Mouse (Mus musculus) gastrocnemius, postnatal 25 days (tissue): ENCODE results near the gene Kdm4b. TPM values are rescaled to one million over a fixed set of nuclear protein-coding genes. Genes with fewer than 3 reads are reported as not detected.
A peak's percentile ranks its signal among the peaks of the same experiment; 100 is the strongest.

Experiments used
- DNase-seq: peaks from one replicate; pipeline ENCODE4 v3.0.0; 2022
- total RNA-seq, 2 experiments: library from RNA; stranded (reverse); gene quantifications; 1 replicate in 1 of 2; 2 replicates in 1 of 2; pipeline ENCODE4 v1.2.3; 2021

Kdm4b gene
- total RNA-seq, 2 experiments from 2014 or later, result 21.5 to 22.6 TPM

GRCm38 (mm10) chr17:56387612-56388011, 61.8 kb downstream of the Kdm4b start:
- DNase-seq, result no peak

DNA sequence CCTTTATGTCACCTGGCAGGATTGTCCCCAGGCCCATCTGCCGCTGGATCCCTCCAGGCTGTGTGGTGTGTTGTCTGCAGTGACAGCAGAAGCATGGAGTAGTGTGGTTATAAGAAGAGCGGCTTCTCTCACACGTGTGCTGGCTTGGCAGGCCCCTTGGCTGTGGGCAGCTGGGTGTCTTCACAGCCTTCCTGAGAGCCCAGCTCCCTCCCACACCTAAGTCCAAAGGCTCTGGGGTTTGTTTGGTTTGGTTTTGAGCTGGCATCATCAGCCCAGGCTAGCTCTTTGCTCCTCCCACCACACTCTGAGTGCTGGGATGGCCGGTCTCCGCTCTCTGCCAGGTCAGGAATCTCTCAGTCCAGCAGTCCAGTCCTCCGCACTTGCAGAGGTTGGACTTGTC, 67.4 kb downstream of the Kdm4b start:
- DNase-seq, result no peak

- DNase-seq, result no peak
Observed at GRCm38 (mm10) chr17:56393889-56394288, 68.0 kb downstream of the Kdm4b start.

GRCm38 (mm10) chr17:56396051-56396450, 70.2 kb downstream of the Kdm4b start:
- no peak for DNase-seq

GRCm38 (mm10) chr17:56400221-56400620, 74.4 kb downstream of the Kdm4b start:
- no peak for DNase-seq

GRCm38 (mm10) chr17:56401051-56401521, 75.2 kb downstream of the Kdm4b start:
- DNase-seq, result no peak

DNA sequence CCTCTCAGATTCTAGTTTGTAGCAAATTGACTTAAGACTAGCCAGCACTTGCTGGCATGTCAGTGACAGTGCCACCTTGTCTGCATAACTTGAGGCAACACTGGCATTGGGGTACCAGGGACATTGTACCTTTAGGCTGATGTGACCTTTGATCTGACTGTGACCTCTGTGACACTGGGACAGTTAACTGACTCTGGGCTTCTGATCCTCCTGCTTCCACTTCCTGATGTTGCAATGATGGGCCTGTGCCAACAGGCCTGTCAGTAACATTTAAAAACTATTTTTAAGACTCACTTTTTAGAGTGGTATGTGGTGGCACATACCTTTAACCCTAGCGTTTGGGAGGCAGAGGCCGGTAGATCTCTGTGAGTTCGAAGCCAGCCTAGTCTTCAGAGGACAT, 79.5 kb downstream of the Kdm4b start:
- DNase-seq, result no peak

- no peak for DNase-seq
Observed at GRCm38 (mm10) chr17:56405856-56406840, 80.3 kb downstream of the Kdm4b start.

GRCm38 (mm10) chr17:56406878-56407277, 81.0 kb downstream of the Kdm4b start:
- no peak for DNase-seq

GRCm38 (mm10) chr17:56407379-56407778, 81.5 kb downstream of the Kdm4b start:
- DNase-seq, result no peak

GRCm38 (mm10) chr17:56408965-56409625, 83.2 kb downstream of the Kdm4b start:
- DNase-seq, result no peak

GRCm38 (mm10) chr17:56409759-56410158, 83.9 kb downstream of the Kdm4b start:
- DNase-seq, result no peak

DNA sequence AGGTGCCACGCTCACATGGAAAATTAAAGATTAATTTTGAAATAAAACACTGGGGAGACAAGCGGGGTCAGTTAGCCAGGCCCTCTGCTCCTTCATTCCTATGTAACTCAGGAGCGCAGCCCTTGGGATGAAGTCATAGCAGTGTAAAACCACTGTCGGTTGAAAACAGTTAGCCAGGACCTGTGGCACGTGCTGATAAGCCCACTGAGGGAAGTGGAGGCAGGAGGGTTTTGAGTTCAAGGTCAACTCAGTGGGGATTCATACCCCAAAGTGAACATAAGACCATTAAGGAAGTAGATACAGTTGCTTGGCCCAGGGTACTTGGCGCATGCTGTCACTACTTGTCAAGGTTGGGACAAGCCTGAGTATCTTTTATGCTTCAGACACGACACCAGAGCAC, 85.6 kb downstream of the Kdm4b start:
- DNase-seq, result no peak

DNA sequence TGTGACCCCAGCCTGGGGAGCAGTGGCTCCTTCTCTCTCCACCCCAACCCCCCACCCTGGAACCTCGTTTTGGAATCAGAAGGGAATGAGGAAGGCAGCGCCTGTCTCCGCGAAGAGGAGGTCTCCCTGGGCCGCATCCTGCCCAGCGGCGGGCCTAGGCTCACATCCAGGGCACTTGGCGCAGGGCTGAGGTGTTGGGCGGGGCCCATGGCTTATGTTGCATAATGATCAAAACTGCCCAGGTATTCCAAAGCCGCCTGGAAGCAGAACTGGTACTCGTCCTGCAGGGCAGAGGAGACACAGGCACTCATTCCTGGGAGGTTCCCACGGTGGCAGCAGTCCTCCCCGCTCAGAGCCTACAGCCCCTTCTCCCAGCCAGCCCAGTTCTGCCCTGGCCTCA, 87.3 kb downstream of the Kdm4b start:
- no peak for DNase-seq

DNA sequence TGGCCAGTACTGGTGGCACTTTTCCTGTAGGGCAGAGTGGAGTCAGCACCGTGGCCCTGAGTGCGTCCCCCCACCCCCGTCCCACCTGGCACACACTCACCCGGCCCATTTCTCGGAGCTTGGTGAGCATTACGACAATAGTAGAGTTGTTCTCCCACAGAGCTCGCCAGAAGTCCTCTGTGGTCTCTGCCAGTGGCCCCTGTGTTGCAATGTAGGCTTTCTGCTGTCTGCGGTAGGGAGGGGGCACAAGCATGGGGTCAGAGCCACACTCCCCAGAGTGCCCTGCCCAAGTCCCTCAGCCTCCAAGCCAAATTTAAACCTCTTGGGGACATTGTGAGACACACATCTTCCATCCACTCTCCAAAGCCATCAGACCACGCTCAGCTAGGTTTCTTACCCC, 88.9 kb downstream of the Kdm4b start:
- no peak for DNase-seq

DNA sequence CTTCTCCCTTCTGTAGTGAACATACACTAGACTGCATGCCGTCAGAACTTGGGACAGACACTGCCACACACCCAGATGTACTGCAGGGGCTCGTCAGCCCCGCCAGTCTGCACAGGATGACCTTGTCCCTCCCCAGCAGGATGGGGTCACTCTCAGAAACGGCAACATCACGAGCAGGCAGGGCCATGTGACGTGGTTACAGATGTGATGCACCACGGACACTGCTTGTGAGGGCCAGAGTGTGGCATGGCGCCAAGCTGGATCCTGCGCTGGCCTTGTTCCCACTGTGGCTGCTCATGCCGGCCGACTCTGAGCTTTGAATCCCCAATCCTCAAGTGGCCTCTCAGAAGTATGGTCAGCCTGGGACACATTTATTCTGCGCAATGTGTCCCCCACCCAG, 92.4 kb downstream of the Kdm4b start:
- no peak for DNase-seq

GRCm38 (mm10) chr17:56420022-56420421, 94.2 kb downstream of the Kdm4b start:
- no peak for DNase-seq

DNA sequence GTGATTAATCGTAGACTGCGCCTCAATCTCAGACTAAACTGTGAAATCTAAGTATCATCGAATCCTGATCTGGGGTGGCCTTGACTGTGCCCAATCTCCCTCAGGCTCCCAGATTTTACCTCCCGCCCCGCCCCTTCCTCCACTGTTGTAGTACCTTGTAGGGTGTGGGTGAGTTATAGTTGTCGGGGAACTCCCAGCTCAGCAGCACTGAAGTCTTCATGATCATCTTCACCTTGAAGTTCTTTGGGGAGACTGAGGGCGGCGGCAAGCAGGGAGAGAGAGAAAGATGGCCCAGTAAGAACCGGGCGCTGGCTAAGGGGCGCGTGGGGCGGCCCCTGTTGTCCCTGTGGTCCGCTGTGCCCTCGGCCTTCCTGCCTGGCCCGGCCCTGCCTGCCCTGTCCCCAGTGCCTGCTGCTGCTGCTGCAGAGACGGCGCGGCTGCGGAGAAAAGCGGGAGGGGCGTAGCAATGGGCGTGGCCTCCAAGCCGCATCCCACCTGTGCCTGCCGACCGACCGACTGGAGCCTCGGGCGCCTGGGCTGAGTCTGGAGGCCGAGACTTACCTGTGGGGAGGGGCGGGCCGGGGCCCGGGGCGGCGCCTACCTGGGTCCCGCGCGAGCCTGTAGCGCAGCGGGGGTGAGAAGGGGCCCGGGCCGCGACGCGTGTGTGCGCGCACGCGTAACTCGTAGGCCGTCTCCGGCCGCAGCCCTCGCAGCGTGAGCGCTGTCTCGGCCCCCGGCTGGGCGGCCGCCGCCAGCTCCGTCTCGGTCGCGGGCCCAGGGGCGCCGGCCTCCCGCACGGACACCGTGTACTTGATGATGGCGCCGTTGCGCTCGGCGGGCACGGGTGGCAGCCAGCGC, 99.1 kb downstream of the Kdm4b start:
- peak; percentile 63 for DNase-seq

DNA sequence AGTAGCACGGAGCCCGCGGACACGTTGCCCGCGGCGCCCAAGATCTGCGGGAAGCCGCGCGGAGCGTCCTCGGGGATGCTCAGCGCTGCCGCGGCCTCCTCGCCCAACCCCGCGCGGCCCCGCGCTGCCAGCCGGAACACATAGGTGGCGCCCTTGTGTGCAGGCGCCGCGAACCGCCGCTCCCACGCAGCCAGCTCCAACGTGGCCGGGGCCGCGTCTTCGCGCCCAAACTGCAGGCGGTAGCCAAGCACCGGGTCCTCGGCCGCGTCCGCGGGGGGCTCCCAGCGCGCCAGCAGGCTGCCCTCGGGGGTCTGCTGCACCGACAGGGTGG, 99.7 kb downstream of the Kdm4b start:
- peak; percentile 73 for DNase-seq

DNA sequence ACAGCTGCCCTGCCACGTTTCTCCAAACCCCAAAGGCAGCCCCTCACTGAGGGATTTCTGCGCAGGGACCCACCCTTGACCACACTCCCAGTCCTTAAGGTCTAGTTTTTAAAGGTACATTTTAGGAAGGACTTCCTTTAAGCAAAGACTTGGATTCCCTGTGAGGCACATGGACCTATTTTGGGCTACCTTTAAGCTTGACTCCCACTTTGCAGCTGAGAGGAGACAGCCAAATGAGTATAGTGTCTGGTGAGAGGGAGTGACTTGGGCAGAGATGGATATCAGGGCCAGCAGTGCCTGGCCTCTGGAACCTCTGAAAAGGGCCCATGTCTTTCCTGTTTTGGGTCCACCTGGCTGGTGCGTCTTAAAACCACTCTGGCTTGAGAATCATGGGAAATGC, 100.1 kb downstream of the Kdm4b start:
- no peak for DNase-seq

GRCm38 (mm10) chr17:56427857-56428256, 102.0 kb downstream of the Kdm4b start:
- DNase-seq, result no peak

DNA sequence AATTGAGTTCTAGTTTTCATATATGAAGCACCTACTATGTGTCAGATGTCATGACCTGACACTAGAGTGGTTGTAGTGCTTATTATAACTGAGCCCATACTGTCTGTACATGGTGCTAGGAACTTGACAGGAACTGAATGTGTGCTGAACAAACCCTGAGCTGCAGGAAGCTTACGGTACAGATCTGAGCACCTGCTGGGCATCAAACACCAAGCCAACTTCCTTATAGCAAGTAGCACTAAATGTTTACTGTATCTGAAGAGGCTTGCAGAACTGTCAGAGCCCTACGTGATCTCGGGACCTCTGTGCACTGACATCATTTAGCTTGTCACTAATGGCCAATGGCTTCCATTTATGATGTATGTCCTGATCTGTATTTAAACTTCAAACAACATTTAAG, 105.7 kb downstream of the Kdm4b start:
- DNase-seq, result no peak
